Mouse (Mus musculus) adrenal gland (tissue): ENCODE measurements around the gene 4930453N24Rik.

Experiments
- intact Hi-C: fragments of 180-260 bp; cut with DNase I; formaldehyde crosslinking; loops from one replicate; pipeline ENCODE4 v1.15.1; 2025

4930453N24Rik gene

GRCm38 (mm10) chr16:64723273-64724057 is 47.5 kb downstream of the 4930453N24Rik start:
- intact Hi-C loops, result loop anchor here (5.0 kb wide), 1 partner anchor 851 kb away; no protein-coding TSS in a partner anchor

- intact Hi-C loops, result loop anchor here (5.0 kb wide), 1 partner anchor 849 kb away; no protein-coding TSS in a partner anchor
Observed at GRCm38 (mm10) chr16:64721542-64721941, 49.4 kb downstream of the 4930453N24Rik start.

GRCm38 (mm10) chr16:64719096-64719495 is 51.9 kb downstream of the 4930453N24Rik start:
- intact Hi-C loops, result no loop called here

- intact Hi-C loops, result no loop called here
Observed at GRCm38 (mm10) chr16:64717814-64718213, 53.1 kb downstream of the 4930453N24Rik start.

- intact Hi-C loops, result no loop called here
Observed at GRCm38 (mm10) chr16:64711816-64712215, 59.1 kb downstream of the 4930453N24Rik start.
